Mouse (Mus musculus): ENCODE measurements at regions not wholly inside any gene's neighbourhood (a gene's known extent, or its start where the extent isn't known, plus 50 kb on each side); places are given as distances from the start of the nearest gene placed in this dataset.

DNA sequence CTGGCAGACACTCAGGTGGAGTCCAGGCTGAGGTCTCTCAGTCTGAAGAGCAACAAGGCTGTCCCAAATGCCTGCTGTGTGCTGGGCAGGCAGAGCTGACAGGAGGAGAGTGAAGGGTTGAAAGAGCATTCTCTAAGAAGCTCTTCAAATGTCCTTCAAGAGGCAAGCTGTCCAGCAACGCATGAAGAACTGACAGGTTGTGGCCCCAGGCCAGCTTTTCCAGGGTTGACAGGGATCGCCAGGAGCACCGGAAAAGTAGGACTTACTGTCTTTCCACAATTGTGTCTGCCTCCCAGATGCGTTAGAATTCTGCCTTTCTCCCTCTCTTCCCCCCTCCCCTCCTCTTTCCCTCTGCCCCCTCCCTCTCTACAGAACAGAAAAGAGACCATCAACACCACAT is 282.1 kb downstream of the Etnk1 start:
- no peak for TF ChIP-seq CTCF (conservative IDR thresholded peaks at IDR 0.05; ENCODE audit: low read length)
- no peak for TF ChIP-seq POU5F1 (IDR thresholded peaks at IDR 0.05; ENCODE audit: borderline replicate concordance, low read length)
